Mouse (Mus musculus): Measurements from ENCODE around the gene Lrtm2. TPM values are rescaled to one million over a fixed set of nuclear protein-coding genes. Genes with fewer than 3 reads are reported as not detected.

Lrtm2 gene
- polyA plus RNA-seq, 3 experiments from 2014 or later: 0.09 to 0.26 TPM; not detected in 1

Other genes starting within 250 kb of the Lrtm2 start
- 10 to 100 TPM; 15.7 to 16.9 (median 15.8) TPM for gene Dcp1b, start 155.5 kb downstream of the Lrtm2 start, polyA plus RNA-seq (2017; shearing (Covaris generic))
- gene Cacna1c, start 134.3 kb downstream of the Lrtm2 start, polyA plus RNA-seq (2017; shearing (Covaris generic)): 1 to 10 TPM in 1 of 3 experiments, not detected in 2; 1.1 TPM
- gene Cacna2d4, start 94.2 kb downstream of the Lrtm2 start, polyA plus RNA-seq (2017; shearing (Covaris generic)): 1 to 10 TPM; 4.5 to 8.3 (median 6.9) TPM
- 1 to 10 TPM; 9.3 to 9.7 (median 9.4) TPM for gene Adipor2, start 86.9 kb upstream of the Lrtm2 start, polyA plus RNA-seq (2017; shearing (Covaris generic))
- gene Fbxl14, start 148.9 kb upstream of the Lrtm2 start, polyA plus RNA-seq (2017; shearing (Covaris generic)): 10 to 100 TPM; 13.8 to 15.1 (median 14.3) TPM
- under 1 TPM in 1 of 3 experiments, not detected in 2; 0.16 TPM for gene Wnt5b, start 213.6 kb upstream of the Lrtm2 start, polyA plus RNA-seq (2017; shearing (Covaris generic))